Mouse (Mus musculus) bone marrow macrophage, adult 2 months (primary cell): ENCODE results near the gene Slc41a2.

ENCODE experiments used
- CTCF ChIP-seq: IDR thresholded peaks from 2 replicates; pipeline ENCODE4 v1.5.1; 2012; ENCODE audit warnings: low read depth, mild to moderate bottlenecking, low read length, moderate library complexity
- POLR2A ChIP-seq: IDR thresholded peaks from 2 replicates; pipeline ENCODE4 v1.6.1; 2012; ENCODE audit warnings: mild to moderate bottlenecking, low read depth, low read length, borderline replicate concordance

- no peak for TF ChIP-seq CTCF
- TF ChIP-seq POLR2A: no peak
Observed at GRCm38 (mm10) chr10:83332581-83332980, 5.1 kb downstream of the Slc41a2 start.
